Mouse (Mus musculus) heart, postnatal 14 days (tissue): ENCODE results near the gene Abtb1. TPM values are rescaled to one million over a fixed set of nuclear protein-coding genes. Genes with fewer than 3 reads are reported as not detected.

Experiments used
- DNase-seq, 2 experiments: peaks; one replicate each; pipeline ENCODE4 v3.0.0; 2021 to 2022
- intact Hi-C: fragments of 180-260 bp; cut with DNase I; formaldehyde crosslinking; loops from one replicate; pipeline ENCODE4 v1.15.1; 2025
- long read RNA-seq, 2 experiments: library from polyadenylated mRNA; stranded (forward); transcript quantifications; one replicate each; pipeline ENCODE4 v2.0.0; 2021
- total RNA-seq, 2 experiments: library from RNA; stranded (reverse); gene quantifications; 2 replicates each; pipeline ENCODE4 v1.2.3; 2021

The Abtb1 gene
- total RNA-seq = 10 to 100 TPM; 23.4 to 24.3 TPM
- long read RNA-seq, experiment 1, transcript Abtb1-201 (12 exons, 1,845 nt) = major isoform, 34 of 47 reads
- long read RNA-seq, experiment 1, partial matches to known transcripts = 1 of 47 reads
- long read RNA-seq, experiment 1, other reads (novel, unspliced or antisense) = 12 of 47 reads
- long read RNA-seq, experiment 2, transcript Abtb1-201 (12 exons, 1,845 nt) = major isoform, 26 of 40 reads
- long read RNA-seq, experiment 2, partial matches to known transcripts = 1 of 40 reads
- long read RNA-seq, experiment 2, other reads (novel, unspliced or antisense) = 13 of 40 reads

GRCm38 (mm10) chr6:88841781-88842689, at the start of gene Abtb1:
Abtb1 (minus strand) TSS chr6:88841984.
- intact Hi-C loops = no loop called here
- peak; percentile 98 to 99 for DNase-seq

- intact Hi-C loops = loop anchor here (5.0 kb wide), 1 partner anchor 344 kb away; no protein-coding TSS in a partner anchor
- no peak for DNase-seq
Observed at GRCm38 (mm10) chr6:88890832-88891231, 49.0 kb upstream of the Abtb1 start.

GRCm38 (mm10) chr6:88889410-88890042, 47.7 kb upstream of the Abtb1 start:
- DNase-seq = no peak
- intact Hi-C loops = loop anchor here (5.0 kb wide), 1 partner anchor 342 kb away; no protein-coding TSS in a partner anchor

- intact Hi-C loops = no loop called here
- DNase-seq = no peak
Observed at GRCm38 (mm10) chr6:88886417-88886967, 44.7 kb upstream of the Abtb1 start.

GRCm38 (mm10) chr6:88885644-88886416, 44.0 kb upstream of the Abtb1 start:
- no peak for DNase-seq
- intact Hi-C loops = no loop called here

GRCm38 (mm10) chr6:88884690-88885089, 42.9 kb upstream of the Abtb1 start:
- intact Hi-C loops = no loop called here
- DNase-seq = no peak

- intact Hi-C loops = no loop called here
- no peak for DNase-seq
Observed at GRCm38 (mm10) chr6:88884195-88884594, 42.4 kb upstream of the Abtb1 start.

- intact Hi-C loops = no loop called here
- DNase-seq = no peak
Observed at GRCm38 (mm10) chr6:88881334-88881733, 39.5 kb upstream of the Abtb1 start.

GRCm38 (mm10) chr6:88879471-88879870, 37.7 kb upstream of the Abtb1 start:
- DNase-seq = no peak
- intact Hi-C loops = no loop called here

GRCm38 (mm10) chr6:88874868-88875508, 33.2 kb upstream of the Abtb1 start, which contains the start of gene Podxl2:
Podxl2 (minus strand) TSS chr6:88875044.
- intact Hi-C loops = no loop called here
- DNase-seq = peak; percentile 87 to 88

GRCm38 (mm10) chr6:88873965-88874867, 32.4 kb upstream of the Abtb1 start:
- intact Hi-C loops = no loop called here
- peak in 1 of 2 experiments; percentile 40 for DNase-seq

GRCm38 (mm10) chr6:88872811-88873210, 31.0 kb upstream of the Abtb1 start:
- intact Hi-C loops = no loop called here

GRCm38 (mm10) chr6:88871546-88871945, 29.8 kb upstream of the Abtb1 start:
- intact Hi-C loops = no loop called here
- DNase-seq = no peak

More at GRCm38 (mm10) chr6:88872811-88873210, 31.0 kb upstream of the Abtb1 start:
- DNase-seq = no peak

GRCm38 (mm10) chr6:88870594-88870993, 28.8 kb upstream of the Abtb1 start:
- peak in 1 of 2 experiments; percentile 21 for DNase-seq
- intact Hi-C loops = no loop called here

GRCm38 (mm10) chr6:88869459-88869858, 27.7 kb upstream of the Abtb1 start:
- no peak for DNase-seq
- intact Hi-C loops = loop anchor here (10.0 kb wide), 1 partner anchor 755 kb away; no protein-coding TSS in a partner anchor

- DNase-seq = no peak
- intact Hi-C loops = loop anchor here (10.0 kb wide), 1 partner anchor 751 kb away; no protein-coding TSS in a partner anchor
Observed at GRCm38 (mm10) chr6:88865704-88866103, 23.9 kb upstream of the Abtb1 start.

- peak in 1 of 2 experiments; percentile 46 for DNase-seq
- intact Hi-C loops = loop anchor here (10.0 kb wide), 1 partner anchor 746 kb away; no protein-coding TSS in a partner anchor
Observed at GRCm38 (mm10) chr6:88860914-88861313, 19.1 kb upstream of the Abtb1 start.

GRCm38 (mm10) chr6:88858341-88858740, 16.6 kb upstream of the Abtb1 start:
- no peak for DNase-seq
- intact Hi-C loops = no loop called here
